Mouse (Mus musculus) heart, postnatal 0 days (tissue): ENCODE measurements around the gene Adi1. TPM values are rescaled to one million over a fixed set of nuclear protein-coding genes. Genes with fewer than 3 reads are reported as not detected.

Experiments used
- ATAC-seq: fragments of 200-750 bp; cut with Nextera tagmentation; 2 replicates; pipeline ENCODE4 v1.8.0; 2017; ENCODE audit warnings: low read depth, moderate number of reproducible peaks, moderate library complexity; ENCODE audit not compliant: insufficient read depth
- DNase-seq: peaks from one replicate; pipeline ENCODE4 v3.0.0-alpha.2; 2016; ENCODE audit warnings: low spot score
- H3K27ac ChIP-seq: fragments of 300-500 bp; sonication (generic); 2 replicates; pipeline ENCODE4 v1.5.1; 2014; ENCODE audit warnings: low read depth, mild to moderate bottlenecking
- H3K27me3 ChIP-seq: fragments of 300-500 bp; sonication (generic); 2 replicates; pipeline ENCODE4 v1.6.1; 2014; ENCODE audit warnings: low read length, mixed read lengths; ENCODE audit not compliant: control insufficient read depth, insufficient read depth
- H3K36me3 ChIP-seq: fragments of 300-500 bp; sonication (generic); replicated peaks from 2 replicates; pipeline ENCODE4 v1.6.1; 2014; ENCODE audit warnings: low read length, mixed read lengths; ENCODE audit not compliant: control insufficient read depth, insufficient read depth
- H3K4me1 ChIP-seq: fragments of 300-500 bp; sonication (generic); 2 replicates; pipeline ENCODE4 v1.6.1; 2014; ENCODE audit warnings: antibody characterized with exemption; ENCODE audit not compliant: control insufficient read depth, insufficient read depth
- H3K4me2 ChIP-seq: fragments of 300-500 bp; sonication (generic); 2 replicates; pipeline ENCODE4 v1.6.1; 2014; ENCODE audit warnings: low read depth, mild to moderate bottlenecking, low read length, moderate library complexity
- H3K4me3 ChIP-seq: fragments of 300-500 bp; sonication (generic); 2 replicates; pipeline ENCODE4 v1.5.1; 2014; ENCODE audit warnings: low read depth, low read length
- H3K9ac ChIP-seq: fragments of 300-500 bp; sonication (generic); replicated peaks from 2 replicates; pipeline ENCODE4 v1.6.1; 2014; ENCODE audit warnings: low read depth, low read length, mixed read lengths
- H3K9me3 ChIP-seq: fragments of 300-500 bp; sonication (generic); replicated peaks from 2 replicates; pipeline ENCODE4 v1.6.1; 2016; ENCODE audit warnings: low read length; ENCODE audit not compliant: control insufficient read depth
- CTCF ChIP-seq: IDR thresholded peaks from 2 replicates; pipeline ENCODE4 v1.5.1; 2016; ENCODE audit warnings: antibody characterized with exemption, control low read depth, low read depth
- EP300 ChIP-seq: IDR thresholded peaks from 2 replicates; pipeline ENCODE4 v1.6.1; 2016; ENCODE audit warnings: antibody characterized with exemption, low read depth
- WGBS: fragments of 180-500 bp; shearing (Covaris S2); extraction: QIAGEN DNeasy Blood & Tissue Kit; methylation state at CpG from one replicate; pipeline ENCODE4 v1.1.7; 2014; 5-methylcytosine and 5-hydroxymethylcytosine counted together
- microRNA-seq: library from miRNA; unstranded; fragments of <30 nt; microRNA quantifications from one replicate; pipeline ENCODE4, GENCODE M21; 2016
- polyA plus RNA-seq: library from polyadenylated mRNA; unstranded; fragments of >200 nt; fragmentation: Nextera tagmentation; extraction: Ambion mirVana; gene quantifications from 2 replicates; pipeline ENCODE4 v1.2.1, GENCODE M21; 2015
- total RNA-seq: library from RNA; depleted of rRNA; stranded (reverse); fragments of >200 nt; gene quantifications from 2 replicates; pipeline ENCODE4 v1.2.3, GENCODE M21; 2014; ENCODE audit warnings: low replicate concordance; rRNA removed

The Adi1 gene
- total and polyA plus RNA-seq, 2 experiments from 2014 or later, result 15.8 to 37.0 TPM

DNA sequence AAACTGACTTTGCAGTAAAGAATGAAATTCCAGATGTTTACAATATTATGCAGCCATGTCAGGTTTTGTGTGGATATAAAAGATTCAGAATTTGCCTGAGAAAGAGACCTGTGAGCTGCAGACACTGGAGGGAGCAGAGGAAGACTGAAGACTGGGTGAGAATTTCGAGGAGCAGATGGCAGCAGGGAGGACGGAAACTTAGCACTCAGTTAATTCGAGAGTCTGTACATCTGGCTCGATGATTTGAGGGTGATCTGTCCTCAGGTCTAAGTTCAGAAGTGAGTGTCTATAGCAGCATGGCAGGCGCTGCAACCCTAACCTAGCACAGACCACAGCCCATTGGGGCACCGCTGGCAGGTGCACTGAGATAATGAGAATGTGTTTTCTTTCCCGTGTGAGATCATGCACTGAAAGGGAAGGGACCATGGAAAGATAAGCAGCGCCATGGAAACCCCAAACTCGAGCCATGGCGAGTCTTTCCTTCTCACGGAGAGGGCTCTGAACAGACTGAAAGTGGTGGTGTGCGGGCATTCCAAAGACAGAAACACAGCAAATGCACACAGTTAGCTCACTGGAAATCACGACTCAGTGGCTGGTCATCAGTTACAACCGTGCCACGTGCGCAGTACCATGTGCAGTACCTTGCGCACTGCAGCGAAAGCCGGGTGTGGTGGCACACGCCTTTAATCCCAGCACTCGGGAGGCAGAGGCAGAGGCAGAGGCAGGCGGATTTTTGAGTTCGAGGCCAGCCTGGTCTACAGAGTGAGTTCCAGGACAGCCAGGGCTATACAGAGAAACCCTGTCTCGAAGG lies 40.0 kb downstream of the Adi1 start:
- WGBS, result 75% methylated on average over 24 of the region's 24 CpGs
- DNase-seq, result no peak

DNA sequence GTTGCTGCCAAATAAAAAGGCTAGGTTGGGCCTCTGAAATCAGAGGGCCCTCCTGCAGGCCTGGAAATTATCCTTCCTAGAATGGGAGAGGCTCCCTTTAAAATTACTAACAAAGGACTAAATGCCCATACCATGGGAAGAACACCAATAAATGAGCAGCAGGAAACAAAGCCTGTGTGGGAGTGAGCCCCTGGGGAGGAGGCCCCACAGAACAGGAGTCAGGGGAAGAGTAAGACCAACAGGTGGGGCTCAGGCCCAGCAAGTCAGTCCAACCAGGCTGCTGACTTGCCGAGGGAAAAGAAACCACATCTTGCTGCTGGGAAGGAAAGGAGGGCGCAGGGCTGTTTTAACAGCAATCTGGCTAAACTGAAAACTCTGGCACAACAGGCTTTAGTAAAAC lies 42.0 kb downstream of the Adi1 start:
- Histone ChIP-seq H3K27me3 (no peaks in the 10 kb centered on the region), H3K9me3 (no peaks in the 10 kb centered on the region), H3K4me1 (no peaks in the 10 kb centered on the region), H3K27ac (no peak overlapping the region), H3K4me2 (no peak overlapping the region), H3K36me3 (peaks cover 62% of the 10 kb centered on the region), H3K4me3 (no peak overlapping the region), H3K9ac (no peak overlapping the region)
- TF ChIP-seq EP300 (no peak), CTCF (no peak)
- 73% methylated on average over 2 of the region's 2 CpGs for WGBS
- no peak for ATAC-seq
- DNase-seq, result no peak

More for the DNA sequence above, 40.0 kb downstream of the Adi1 start:
- H3K4me1 ChIP-seq, result no peaks in the 10 kb centered on the region
- no peak for ATAC-seq
- H3K9me3 ChIP-seq, result no peaks in the 10 kb centered on the region
- H3K4me2 ChIP-seq, result no peak overlapping the region
- H3K27me3 ChIP-seq, result no peaks in the 10 kb centered on the region
- H3K27ac ChIP-seq, result no peak overlapping the region
- peaks cover 62% of the 10 kb centered on the region for H3K36me3 ChIP-seq
- H3K9ac ChIP-seq, result no peak overlapping the region
- TF ChIP-seq CTCF (no peak), EP300 (no peak)
- no peak overlapping the region for H3K4me3 ChIP-seq

DNA sequence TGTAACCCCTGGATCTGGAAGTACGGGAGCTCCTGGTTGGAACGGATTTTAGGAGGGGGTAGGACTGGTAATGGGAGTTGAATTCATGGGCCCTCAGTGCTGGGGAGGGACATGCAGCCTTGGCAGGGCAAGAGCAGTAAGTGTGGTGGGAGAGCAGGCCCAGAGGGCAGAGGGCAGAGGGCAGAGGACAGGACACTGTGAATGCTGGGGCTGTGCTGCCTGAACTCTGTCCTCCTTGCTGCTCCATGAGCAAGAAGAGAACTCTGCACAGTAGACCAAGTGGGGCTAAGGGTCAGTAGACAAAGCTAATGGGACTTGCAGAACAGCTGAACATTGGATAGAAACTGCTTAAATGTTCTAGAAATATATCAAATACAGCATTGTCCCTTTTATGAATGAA lies 43.1 kb downstream of the Adi1 start:
- no peak for DNase-seq
- no peak for ATAC-seq
- TF ChIP-seq CTCF, result no peak
- no peak for TF ChIP-seq EP300
- no peak overlapping the region for H3K9ac ChIP-seq
- no peaks in the 10 kb centered on the region for H3K27me3 ChIP-seq
- peaks cover 58% of the 10 kb centered on the region for H3K36me3 ChIP-seq
- no peak overlapping the region for H3K27ac ChIP-seq
- H3K4me3 ChIP-seq, result no peak overlapping the region
- H3K9me3 ChIP-seq, result no peaks in the 10 kb centered on the region
- no peak overlapping the region for H3K4me2 ChIP-seq
- WGBS, result 87% methylated on average over 2 of the region's 2 CpGs
- H3K4me1 ChIP-seq, result no peaks in the 10 kb centered on the region

DNA sequence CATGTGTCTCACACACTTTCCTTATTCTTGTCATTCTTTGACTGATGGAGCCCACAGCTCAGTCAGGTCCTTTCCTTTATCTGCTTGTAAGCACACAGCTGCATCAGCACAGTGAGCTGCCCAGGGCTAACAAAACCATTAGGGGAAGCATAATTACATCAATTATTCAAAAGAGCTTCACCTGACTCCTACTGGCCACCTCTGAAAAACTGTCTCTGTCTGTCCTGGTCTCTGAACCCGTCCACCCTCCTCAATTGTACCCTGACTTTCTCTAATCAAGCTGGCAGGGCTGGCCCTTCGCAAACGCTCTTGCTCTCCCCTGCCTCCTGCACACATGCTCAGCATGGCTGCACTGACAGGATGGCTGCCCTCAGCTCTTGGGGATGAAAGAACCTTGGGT lies 49.3 kb downstream of the Adi1 start:
- TF ChIP-seq CTCF (no peak), EP300 (no peak)
- Histone ChIP-seq H3K36me3 (peaks cover 41% of the 10 kb centered on the region), H3K4me3 (no peak overlapping the region), H3K27me3 (no peaks in the 10 kb centered on the region), H3K4me1 (no peaks in the 10 kb centered on the region), H3K9ac (no peak overlapping the region), H3K9me3 (no peaks in the 10 kb centered on the region), H3K27ac (no peak overlapping the region), H3K4me2 (no peak overlapping the region)
- 85% methylated on average over 3 of the region's 3 CpGs for WGBS
- DNase-seq (no peak), ATAC-seq (no peak)

DNA sequence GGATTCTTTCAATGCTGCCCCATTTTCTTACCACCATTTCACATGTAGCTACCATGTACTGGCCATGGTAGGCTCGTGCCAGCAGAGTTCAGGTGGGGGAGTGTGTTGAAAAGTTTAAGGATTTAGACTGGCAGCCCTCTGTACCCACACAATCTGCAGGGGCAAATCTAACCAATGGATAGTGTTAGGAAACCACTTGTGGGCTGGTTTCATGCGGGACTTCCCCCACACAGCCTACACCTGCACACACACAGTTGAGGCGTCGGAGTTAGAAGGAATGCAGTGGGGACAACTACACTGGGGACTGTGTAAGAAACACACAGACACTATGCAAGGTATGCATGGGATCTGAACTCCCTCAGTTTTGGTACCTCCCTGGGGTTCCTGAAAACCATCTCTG lies 51.2 kb downstream of the Adi1 start:
- Histone ChIP-seq H3K4me1 (no peaks in the 10 kb centered on the region), H3K27ac (no peak overlapping the region), H3K36me3 (peaks cover 38% of the 10 kb centered on the region), H3K4me3 (no peak overlapping the region), H3K4me2 (no peak overlapping the region), H3K9me3 (no peaks in the 10 kb centered on the region), H3K27me3 (no peaks in the 10 kb centered on the region), H3K9ac (no peak overlapping the region)
- no peak for DNase-seq
- ATAC-seq, result no peak
- whole genome bisulfite sequencing, result 85% methylated on average over 4 of the region's 4 CpGs
- TF ChIP-seq EP300, result no peak
- TF ChIP-seq CTCF, result no peak

DNA sequence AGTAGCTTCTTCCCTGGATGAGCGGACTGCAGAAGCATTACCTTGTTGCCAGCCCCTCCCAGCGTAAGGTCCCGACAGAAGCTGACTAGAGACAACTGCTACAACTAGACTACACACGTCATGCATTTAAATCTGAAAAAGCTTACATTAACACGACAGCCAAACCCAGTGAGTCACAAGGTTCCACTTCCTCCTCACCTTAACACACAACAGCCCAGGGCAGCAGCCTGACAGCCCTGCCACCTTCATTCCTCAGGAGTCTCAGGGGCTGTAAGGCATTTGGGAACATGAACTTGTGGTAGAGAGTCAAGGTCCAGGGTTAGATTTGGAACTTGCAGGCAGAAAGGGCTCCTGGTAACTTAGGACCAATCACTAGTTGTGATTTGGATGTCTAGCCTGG lies 52.0 kb downstream of the Adi1 start:
- no peaks in the 10 kb centered on the region for H3K27me3 ChIP-seq
- DNase-seq (no peak), ATAC-seq (no peak)
- no peak overlapping the region for H3K4me2 ChIP-seq
- no peak overlapping the region for H3K27ac ChIP-seq
- H3K4me3 ChIP-seq, result no peak overlapping the region
- H3K9me3 ChIP-seq, result no peaks in the 10 kb centered on the region
- no peak for TF ChIP-seq EP300
- H3K9ac ChIP-seq, result no peak overlapping the region
- 80% methylated on average over 5 of the region's 5 CpGs for WGBS
- H3K36me3 ChIP-seq, result peaks cover 38% of the 10 kb centered on the region
- H3K4me1 ChIP-seq, result no peaks in the 10 kb centered on the region

Small RNAs within 50 kb of the gene (microRNA-seq; reads per million reads assigned to microRNA genes)
- not detected for gene Mir6937

Other genes with a start within 250 kb of the Adi1 start
- gene Dcdc2c, start 122.8 kb upstream of the Adi1 start, total RNA-seq, result not detected in 2 replicates
- gene Dcdc2c, start 122.8 kb upstream of the Adi1 start, polyA plus RNA-seq, result not detected in 2 replicates
- not detected in 2 replicates for gene Allc, start 92.7 kb upstream of the Adi1 start, total RNA-seq
- not detected in 2 replicates for gene Allc, start 92.7 kb upstream of the Adi1 start, polyA plus RNA-seq
- 11.2 and 18.4 TPM in 2 replicates for gene Colec11, start 51.9 kb upstream of the Adi1 start, total RNA-seq
- gene Colec11, start 51.9 kb upstream of the Adi1 start, polyA plus RNA-seq, result 28.1 and 29.4 TPM in 2 replicates
- 684 and 717 TPM in 2 replicates for gene Rps7, start 39.3 kb upstream of the Adi1 start, total RNA-seq
- 419 and 457 TPM in 2 replicates for gene Rps7, start 39.3 kb upstream of the Adi1 start, polyA plus RNA-seq
- gene Rnaseh1, start 25.6 kb upstream of the Adi1 start, total RNA-seq, result 4.1 and 17.7 TPM in 2 replicates
- 11.6 and 12.6 TPM in 2 replicates for gene Rnaseh1, start 25.6 kb upstream of the Adi1 start, polyA plus RNA-seq
- 41.4 and 43.4 TPM in 2 replicates for gene Trappc12, start 75.2 kb downstream of the Adi1 start, total RNA-seq
- 21.6 and 21.7 TPM in 2 replicates for gene Trappc12, start 75.2 kb downstream of the Adi1 start, polyA plus RNA-seq
- 29.3 and 32.0 TPM in 2 replicates for gene Eipr1, start 76.6 kb downstream of the Adi1 start, total RNA-seq
- gene Eipr1, start 76.6 kb downstream of the Adi1 start, polyA plus RNA-seq, result 13.0 and 16.4 TPM in 2 replicates